Mouse (Mus musculus) lung, embryonic 15.5 days (tissue): ENCODE measurements around the gene Alk. TPM values are rescaled to one million over a fixed set of nuclear protein-coding genes. Genes with fewer than 3 reads are reported as not detected.

Experiments
- ATAC-seq: fragments of 200-750 bp; cut with Nextera tagmentation; 2 replicates; pipeline ENCODE4 v1.8.0; 2017; ENCODE audit warnings: moderate number of reproducible peaks, borderline replicate concordance; ENCODE audit not compliant: low FRiP score, low TSS enrichment; ENCODE audit errors: extremely low read depth
- H3K27ac ChIP-seq: fragments of 300-500 bp; sonication (generic); 2 replicates; pipeline ENCODE4 v1.5.1; 2015; ENCODE audit warnings: moderate library complexity, mild to moderate bottlenecking, inconsistent platforms
- H3K27me3 ChIP-seq: fragments of 300-500 bp; sonication (generic); 2 replicates; pipeline ENCODE4 v1.6.1; 2015; ENCODE audit warnings: inconsistent platforms
- H3K36me3 ChIP-seq: fragments of 300-500 bp; sonication (generic); 2 replicates; pipeline ENCODE4 v1.6.1; 2015; ENCODE audit warnings: inconsistent platforms
- H3K4me1 ChIP-seq: fragments of 300-500 bp; sonication (generic); 2 replicates; pipeline ENCODE4 v1.6.1; 2015; ENCODE audit warnings: inconsistent platforms
- H3K4me2 ChIP-seq: fragments of 300-500 bp; sonication (generic); 2 replicates; pipeline ENCODE4 v1.6.1; 2015; ENCODE audit warnings: inconsistent platforms, mild to moderate bottlenecking, moderate library complexity
- H3K4me3 ChIP-seq: fragments of 300-500 bp; sonication (generic); 2 replicates; pipeline ENCODE4 v1.5.1; 2015; ENCODE audit warnings: mild to moderate bottlenecking, inconsistent platforms
- H3K9ac ChIP-seq: fragments of 300-500 bp; sonication (generic); 2 replicates; pipeline ENCODE4 v1.6.1; 2015; ENCODE audit warnings: inconsistent platforms
- H3K9me3 ChIP-seq: fragments of 300-500 bp; sonication (generic); 2 replicates; pipeline ENCODE4 v1.6.1; 2016; ENCODE audit warnings: inconsistent platforms
- WGBS: fragments of 180-500 bp; shearing (Covaris S2); methylation state at CpG from one replicate; pipeline ENCODE4 v1.1.7; 2015; 5-methylcytosine and 5-hydroxymethylcytosine counted together
- polyA plus RNA-seq: library from polyadenylated mRNA; unstranded; fragments of >200 nt; fragmentation: Nextera tagmentation; extraction: Ambion mirVana; gene quantifications from 2 replicates; pipeline ENCODE4 v1.2.1, GENCODE M21; 2015

The Alk gene
- polyA plus RNA-seq, 1 experiment from 2014 or later: 0.22 TPM

DNA sequence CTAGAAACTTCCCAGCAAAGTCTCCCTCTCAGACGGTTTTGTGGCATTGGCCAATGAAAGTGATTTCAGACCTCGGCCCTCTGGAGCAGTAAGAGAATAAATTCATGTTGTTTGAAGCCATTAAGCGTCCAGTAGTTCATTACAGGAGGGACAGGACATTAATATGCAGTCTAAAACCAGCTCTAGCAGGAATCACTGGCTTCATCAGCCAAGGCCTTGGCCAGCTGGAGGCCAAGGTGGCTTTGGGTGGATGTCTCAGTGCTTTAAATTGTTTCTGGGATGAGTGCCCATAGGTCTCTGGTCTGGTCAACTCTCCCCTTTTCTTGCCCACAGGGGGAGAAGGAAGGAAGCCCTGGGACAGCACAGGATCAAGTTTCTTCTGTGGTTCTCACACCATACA, 608.9 kb downstream of the Alk start:
- ATAC-seq: no peak
- Histone ChIP-seq H3K4me3 (no peak overlapping the region), H3K9ac (no peak overlapping the region), H3K4me2 (no peak overlapping the region), H3K27ac (no peak overlapping the region), H3K4me1 (no peaks in the 10 kb centered on the region), H3K36me3 (no peaks in the 10 kb centered on the region), H3K27me3 (no peaks in the 10 kb centered on the region), H3K9me3 (no peaks in the 10 kb centered on the region)
- WGBS: 74% methylated on average over 3 of the region's 3 CpGs

DNA sequence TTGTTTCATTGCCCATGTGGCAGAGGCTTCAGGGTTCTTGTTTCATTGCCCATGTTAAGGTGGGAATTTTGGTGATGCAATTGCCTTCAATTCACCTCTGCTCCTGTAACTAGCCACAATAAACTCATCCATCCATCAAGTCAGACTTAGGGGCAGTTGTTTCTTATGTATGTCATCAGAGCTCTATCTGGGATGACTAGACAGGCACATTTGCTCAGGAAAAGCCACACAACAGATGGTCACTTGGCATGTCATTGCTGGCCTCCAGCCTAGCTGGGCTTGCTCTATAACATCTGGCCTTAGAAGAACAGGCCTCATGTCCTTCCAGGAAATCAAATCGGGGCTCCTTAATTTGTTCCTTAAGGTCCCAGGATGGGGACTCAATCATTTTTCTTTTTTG, 610.3 kb downstream of the Alk start:
- no peak overlapping the region for H3K4me3 ChIP-seq
- H3K9me3 ChIP-seq: no peaks in the 10 kb centered on the region
- no peaks in the 10 kb centered on the region for H3K36me3 ChIP-seq
- WGBS: 69% methylated on average over 1 of the region's 1 CpGs
- no peaks in the 10 kb centered on the region for H3K27me3 ChIP-seq
- no peak for ATAC-seq
- H3K9ac ChIP-seq: no peak overlapping the region
- H3K27ac ChIP-seq: no peak overlapping the region
- no peaks in the 10 kb centered on the region for H3K4me1 ChIP-seq
- H3K4me2 ChIP-seq: no peak overlapping the region

DNA sequence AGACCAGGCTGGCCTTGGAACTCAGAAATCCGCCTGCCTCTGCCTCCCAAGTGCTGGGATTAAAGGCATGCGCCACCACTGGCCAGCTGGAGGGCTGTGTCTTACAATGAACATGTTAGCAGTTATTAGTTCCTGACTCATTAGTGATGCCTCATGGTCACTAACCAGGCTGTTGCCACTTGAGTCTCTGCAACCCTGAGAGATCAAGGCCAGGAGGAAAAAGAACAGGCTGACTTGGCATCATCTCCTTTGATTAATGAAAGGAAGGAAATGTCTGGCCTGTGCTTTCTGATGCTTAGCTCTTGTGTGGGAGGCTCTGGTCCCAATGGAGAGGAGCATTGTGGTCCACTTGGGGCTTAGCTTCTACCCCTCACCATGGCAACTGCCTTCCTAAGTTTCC, 611.4 kb downstream of the Alk start:
- Histone ChIP-seq H3K4me3 (no peak overlapping the region), H3K4me2 (no peak overlapping the region), H3K9me3 (no peaks in the 10 kb centered on the region), H3K36me3 (no peaks in the 10 kb centered on the region), H3K4me1 (no peaks in the 10 kb centered on the region), H3K27me3 (no peaks in the 10 kb centered on the region), H3K9ac (no peak overlapping the region), H3K27ac (no peak overlapping the region)
- WGBS: 75% methylated on average over 2 of the region's 2 CpGs
- no peak for ATAC-seq

DNA sequence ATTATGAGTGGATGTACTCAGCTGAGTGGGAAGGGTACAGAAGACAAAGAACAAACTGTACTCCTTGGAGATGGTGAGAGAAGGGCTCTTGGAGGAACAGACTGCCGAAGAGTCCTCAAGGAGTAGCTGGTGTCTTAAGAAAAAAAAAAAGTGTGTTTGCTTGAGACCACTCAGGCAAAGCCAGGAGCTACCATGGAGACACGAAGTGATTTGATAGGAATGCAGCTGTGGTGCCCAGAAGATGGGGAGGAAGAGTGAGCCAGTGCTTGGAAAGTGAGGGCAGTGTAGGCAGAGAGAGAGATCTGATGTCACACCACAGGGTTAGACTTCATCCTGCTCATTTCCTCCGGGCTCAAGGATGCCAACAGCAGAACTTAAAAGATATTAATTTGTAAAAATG, 613.2 kb downstream of the Alk start:
- WGBS: 42% methylated on average over 3 of the region's 3 CpGs
- 0 out of 2 replicates have a peak, but pooled peaks cover 4% of the 10 kb centered on the region for H3K4me1 ChIP-seq
- H3K9ac ChIP-seq: no peak overlapping the region
- no peak overlapping the region for H3K4me2 ChIP-seq
- H3K27me3 ChIP-seq: 0 out of 2 replicates have a peak, but pooled peaks cover 3% of the 10 kb centered on the region
- H3K9me3 ChIP-seq: no peaks in the 10 kb centered on the region
- no peak overlapping the region for H3K4me3 ChIP-seq
- no peak overlapping the region for H3K27ac ChIP-seq
- no peak for ATAC-seq
- no peaks in the 10 kb centered on the region for H3K36me3 ChIP-seq

DNA sequence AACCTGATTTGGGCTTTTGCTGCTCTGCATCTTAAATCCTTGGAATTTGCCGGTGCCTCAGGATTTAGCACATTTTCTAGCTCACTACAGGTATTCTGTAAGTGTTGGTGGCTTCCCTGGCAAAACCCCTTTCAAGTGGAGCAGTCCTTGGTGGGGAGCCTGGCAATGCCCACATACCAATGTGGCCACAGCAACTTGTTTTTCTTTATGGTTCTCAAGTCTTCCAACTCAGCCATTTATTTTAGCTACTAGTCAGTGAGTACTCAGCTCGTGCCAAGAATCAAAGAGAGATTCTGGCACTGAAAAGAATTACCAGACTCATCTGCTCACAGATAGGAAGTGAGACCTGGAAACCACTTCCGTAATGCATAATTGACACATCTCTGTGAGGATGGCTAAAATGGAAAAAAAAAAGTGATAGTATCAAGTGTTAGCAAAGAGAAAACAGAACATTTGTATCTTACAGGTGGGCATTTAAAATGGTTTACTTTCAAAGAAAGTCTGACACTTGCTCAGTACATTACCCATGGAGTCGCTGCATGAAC, 614.2 kb downstream of the Alk start:
- no peak overlapping the region for H3K9ac ChIP-seq
- no peak overlapping the region for H3K4me2 ChIP-seq
- no peaks in the 10 kb centered on the region for H3K9me3 ChIP-seq
- no peaks in the 10 kb centered on the region for H3K36me3 ChIP-seq
- no peak for ATAC-seq
- H3K27me3 ChIP-seq: 0 out of 2 replicates have a peak, but pooled peaks cover 3% of the 10 kb centered on the region
- whole genome bisulfite sequencing: 67% methylated on average over 4 of the region's 4 CpGs
- no peak overlapping the region for H3K27ac ChIP-seq
- no peak overlapping the region for H3K4me3 ChIP-seq
- H3K4me1 ChIP-seq: 0 out of 2 replicates have a peak, but pooled peaks cover 8% of the 10 kb centered on the region

DNA sequence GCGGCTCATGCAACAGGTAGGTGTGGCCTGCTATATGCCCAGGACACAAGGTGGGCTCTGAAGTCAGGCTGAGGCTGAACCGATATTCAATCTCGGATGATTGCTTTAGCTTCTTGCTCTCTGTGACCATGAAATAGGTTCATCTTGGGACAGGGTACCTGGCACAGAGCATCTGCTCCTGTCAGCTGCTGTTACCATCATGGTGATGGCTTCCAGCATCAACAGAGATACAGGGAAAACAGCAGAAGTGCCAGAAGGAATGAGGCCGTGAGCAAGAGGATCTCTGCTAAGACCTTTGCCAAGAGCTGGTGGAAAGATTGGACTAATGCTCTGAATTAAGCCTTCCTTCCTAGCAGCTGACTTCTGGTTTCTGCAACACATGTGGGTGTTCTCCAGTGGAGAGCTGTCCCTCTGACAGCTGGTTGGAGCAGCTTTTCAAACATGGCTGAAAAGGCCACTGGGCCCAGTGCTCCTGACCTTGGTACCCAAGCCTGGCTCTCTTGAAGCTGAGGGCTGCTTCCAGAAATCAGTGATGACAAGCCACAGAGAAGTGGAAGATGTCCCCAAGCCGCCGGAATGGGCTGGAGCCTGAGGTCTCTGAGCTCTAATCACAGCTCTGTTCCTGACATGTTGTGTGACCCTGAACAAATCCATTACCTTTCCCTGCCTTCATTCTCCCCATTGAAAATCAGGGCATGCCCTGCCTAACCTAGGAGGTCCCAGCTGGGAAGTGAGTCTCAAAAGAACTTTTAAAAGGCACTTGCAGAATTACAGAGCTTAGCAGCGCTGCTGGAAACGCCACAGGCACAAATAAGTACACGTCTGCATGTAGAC, 615.5 kb downstream of the Alk start:
- Histone ChIP-seq H3K9me3 (no peaks in the 10 kb centered on the region), H3K4me1 (0 out of 2 replicates have a peak, but pooled peaks cover 8% of the 10 kb centered on the region), H3K4me3 (no peak overlapping the region), H3K27ac (no peak overlapping the region), H3K4me2 (no peak overlapping the region), H3K9ac (no peak overlapping the region), H3K36me3 (no peaks in the 10 kb centered on the region), H3K27me3 (0 out of 2 replicates have a peak, but pooled peaks cover 3% of the 10 kb centered on the region)
- WGBS: 79% methylated on average over 9 of the region's 9 CpGs
- no peak for ATAC-seq

DNA sequence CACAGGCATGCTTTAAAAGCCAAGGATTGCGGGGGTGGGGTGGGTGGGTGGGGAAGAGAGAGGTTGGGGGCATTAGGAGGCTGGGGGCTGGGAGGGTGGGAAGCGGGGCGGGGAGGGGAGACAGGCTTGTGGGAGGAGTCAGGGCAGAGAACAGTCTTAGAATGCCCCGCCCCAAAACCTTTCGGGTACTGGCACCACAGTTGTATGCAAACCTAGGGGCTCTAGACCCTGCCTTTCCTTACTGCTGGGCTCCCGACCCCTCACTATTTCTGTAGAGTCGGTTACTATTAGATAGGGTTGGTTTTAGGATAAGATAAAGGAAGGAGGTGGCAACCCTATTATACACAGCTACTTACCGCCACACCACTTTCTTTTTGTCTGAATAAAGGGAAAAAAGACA, 617.4 kb downstream of the Alk start:
- Histone ChIP-seq H3K27ac (no peak overlapping the region), H3K36me3 (no peaks in the 10 kb centered on the region), H3K4me2 (no peak overlapping the region), H3K4me3 (no peak overlapping the region), H3K9ac (no peak overlapping the region), H3K4me1 (0 out of 2 replicates have a peak, but pooled peaks cover 8% of the 10 kb centered on the region), H3K27me3 (0 out of 2 replicates have a peak, but pooled peaks cover 3% of the 10 kb centered on the region), H3K9me3 (no peaks in the 10 kb centered on the region)
- ATAC-seq: no peak
- 52% methylated on average over 8 of the region's 8 CpGs for WGBS

DNA sequence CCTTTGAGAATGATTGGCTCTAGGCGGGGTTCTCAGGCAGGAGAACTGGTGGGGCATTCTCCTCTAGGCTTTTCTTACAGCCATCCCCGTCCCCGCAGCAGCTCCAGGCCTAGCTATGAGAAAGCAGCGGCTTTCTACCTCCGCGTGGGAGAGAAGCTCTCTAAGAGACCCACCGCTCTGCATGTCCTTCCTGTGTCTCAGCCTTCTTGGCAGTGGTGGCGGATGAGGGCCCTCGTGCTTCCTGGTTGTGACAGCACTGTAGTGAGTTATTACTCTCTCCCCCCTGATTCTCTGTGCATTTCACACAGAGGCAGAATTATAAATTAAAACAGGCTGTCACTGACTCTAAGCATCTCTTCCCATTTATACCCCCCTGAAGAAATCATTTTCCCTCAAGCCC, 618.0 kb downstream of the Alk start:
- Histone ChIP-seq H3K4me3 (no peak overlapping the region), H3K9me3 (no peaks in the 10 kb centered on the region), H3K9ac (no peak overlapping the region), H3K36me3 (no peaks in the 10 kb centered on the region), H3K27me3 (0 out of 2 replicates have a peak, but pooled peaks cover 3% of the 10 kb centered on the region), H3K4me2 (no peak overlapping the region), H3K4me1 (0 out of 2 replicates have a peak, but pooled peaks cover 8% of the 10 kb centered on the region), H3K27ac (no peak overlapping the region)
- 28% methylated on average over 9 of the region's 9 CpGs for WGBS
- no peak for ATAC-seq

DNA sequence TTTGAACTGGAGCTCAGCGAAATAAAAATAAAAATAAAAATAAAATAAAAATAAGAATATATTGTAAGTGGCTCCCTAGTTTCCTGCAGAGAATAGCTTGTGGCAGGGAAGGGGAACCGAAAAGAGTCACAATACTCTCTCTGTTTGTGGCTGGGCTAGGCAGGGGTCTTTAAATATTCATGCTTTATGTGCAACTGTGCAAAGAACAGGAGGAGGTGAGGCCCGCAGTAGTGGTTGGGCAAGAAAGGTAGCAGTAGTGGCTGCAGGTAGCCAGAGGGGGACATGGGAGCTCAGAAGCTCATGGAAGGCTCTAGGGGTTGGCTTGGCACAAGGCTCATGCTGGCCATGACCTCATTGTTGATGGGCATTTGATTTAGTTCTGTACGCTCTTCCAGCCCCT, 623.2 kb downstream of the Alk start:
- ATAC-seq: no peak
- no peaks in the 10 kb centered on the region for H3K9me3 ChIP-seq
- no peak overlapping the region for H3K9ac ChIP-seq
- no peaks in the 10 kb centered on the region for H3K36me3 ChIP-seq
- 74% methylated on average over 4 of the region's 4 CpGs for WGBS
- H3K27ac ChIP-seq: no peak overlapping the region
- H3K4me1 ChIP-seq: 0 out of 2 replicates have a peak, but pooled peaks cover 8% of the 10 kb centered on the region
- no peak overlapping the region for H3K4me3 ChIP-seq
- H3K4me2 ChIP-seq: no peak overlapping the region
- no peaks in the 10 kb centered on the region for H3K27me3 ChIP-seq

DNA sequence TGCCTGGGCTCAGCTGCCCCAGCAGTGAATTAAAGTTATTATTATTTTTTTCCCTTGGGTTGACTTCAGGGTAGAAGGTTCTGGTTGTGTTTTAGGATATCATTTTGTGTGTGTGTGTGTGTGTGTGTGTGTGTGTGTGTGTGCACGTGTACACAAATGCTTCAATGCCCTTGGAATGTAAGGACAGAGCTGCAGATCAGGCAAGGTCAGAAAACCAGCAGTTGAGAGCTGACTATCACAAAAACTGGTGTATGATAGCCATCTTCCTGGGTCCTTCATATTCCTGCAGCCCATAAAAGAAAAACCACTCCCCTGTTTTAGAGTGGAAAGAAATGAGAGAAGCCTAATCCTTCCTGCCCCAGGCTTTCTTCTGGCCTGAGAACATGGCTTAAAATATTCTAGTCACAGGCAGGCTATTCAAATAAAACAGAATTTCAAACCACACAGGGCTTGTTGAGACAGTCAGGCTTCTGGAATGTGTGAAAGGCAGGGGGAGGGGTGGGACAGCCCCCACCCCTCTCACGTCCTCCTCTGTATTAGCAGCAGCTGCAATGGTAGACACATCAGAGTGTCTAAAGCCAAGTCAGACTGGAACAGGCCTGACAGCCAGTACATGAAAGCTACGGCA, 623.8 kb downstream of the Alk start:
- no peaks in the 10 kb centered on the region for H3K27me3 ChIP-seq
- H3K4me3 ChIP-seq: no peak overlapping the region
- WGBS: 13% methylated on average over 3 of the region's 3 CpGs
- no peaks in the 10 kb centered on the region for H3K36me3 ChIP-seq
- H3K4me2 ChIP-seq: no peak overlapping the region
- H3K4me1 ChIP-seq: 0 out of 2 replicates have a peak, but pooled peaks cover 4% of the 10 kb centered on the region
- no peak overlapping the region for H3K27ac ChIP-seq
- no peak overlapping the region for H3K9ac ChIP-seq
- H3K9me3 ChIP-seq: no peaks in the 10 kb centered on the region
- no peak for ATAC-seq

DNA sequence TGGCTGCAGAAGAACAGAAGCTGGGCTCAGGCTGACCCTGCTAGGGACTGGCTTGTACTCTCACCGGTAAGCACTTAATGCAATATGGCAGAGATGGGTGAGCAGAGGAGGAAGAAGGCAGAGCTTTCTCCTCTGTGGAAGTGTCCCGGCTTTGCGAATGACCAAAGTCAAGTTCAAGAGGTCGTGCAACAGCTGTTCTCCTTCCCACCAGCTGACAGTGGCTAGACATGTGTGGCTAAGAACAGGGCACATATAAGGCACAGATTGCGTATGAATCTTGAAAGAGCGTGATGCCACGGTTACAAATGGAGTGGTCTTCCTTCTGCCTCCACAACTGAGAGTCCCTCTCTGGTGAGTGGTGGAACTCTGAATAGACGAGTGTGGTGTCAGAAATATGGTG, 625.3 kb downstream of the Alk start:
- no peak overlapping the region for H3K4me2 ChIP-seq
- no peaks in the 10 kb centered on the region for H3K27me3 ChIP-seq
- no peak for ATAC-seq
- 71% methylated on average over 8 of the region's 8 CpGs for WGBS
- 0 out of 2 replicates have a peak, but pooled peaks cover 4% of the 10 kb centered on the region for H3K4me1 ChIP-seq
- H3K9me3 ChIP-seq: no peaks in the 10 kb centered on the region
- H3K27ac ChIP-seq: no peak overlapping the region
- H3K9ac ChIP-seq: no peak overlapping the region
- H3K4me3 ChIP-seq: no peak overlapping the region
- no peaks in the 10 kb centered on the region for H3K36me3 ChIP-seq

DNA sequence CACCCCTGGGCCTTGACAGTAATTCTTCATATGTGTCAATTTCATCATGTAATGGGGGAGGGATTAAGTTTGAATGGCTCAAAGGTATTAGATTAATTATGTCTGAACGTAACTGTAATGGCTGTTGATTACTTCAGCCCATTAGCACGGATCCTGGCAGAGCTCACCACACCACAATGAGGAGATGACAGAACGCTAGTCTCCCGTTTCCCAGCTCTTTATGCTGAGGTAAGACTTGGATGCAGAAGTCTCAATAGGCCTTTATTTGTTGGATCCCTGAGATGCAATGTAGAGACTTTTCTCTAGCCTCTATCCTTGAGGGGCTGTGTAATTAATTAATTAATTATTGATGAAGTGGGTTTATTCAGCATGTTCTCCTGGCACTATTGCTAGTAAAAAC, 627.8 kb downstream of the Alk start:
- ATAC-seq: no peak
- H3K36me3 ChIP-seq: no peaks in the 10 kb centered on the region
- 76% methylated on average over 4 of the region's 4 CpGs for WGBS
- H3K4me2 ChIP-seq: no peak overlapping the region
- no peak overlapping the region for H3K9ac ChIP-seq
- no peak overlapping the region for H3K27ac ChIP-seq
- H3K4me1 ChIP-seq: 0 out of 2 replicates have a peak, but pooled peaks cover 4% of the 10 kb centered on the region
- H3K4me3 ChIP-seq: no peak overlapping the region
- H3K9me3 ChIP-seq: no peaks in the 10 kb centered on the region
- no peaks in the 10 kb centered on the region for H3K27me3 ChIP-seq
